Mouse (Mus musculus): ENCODE results near the gene Arhgef28. TPM values are rescaled to one million over a fixed set of nuclear protein-coding genes. Genes with fewer than 3 reads are reported as not detected.

The Arhgef28 gene
- total RNA-seq, 2 experiments from 2014 or later: 6.1 to 8.8 TPM

DNA sequence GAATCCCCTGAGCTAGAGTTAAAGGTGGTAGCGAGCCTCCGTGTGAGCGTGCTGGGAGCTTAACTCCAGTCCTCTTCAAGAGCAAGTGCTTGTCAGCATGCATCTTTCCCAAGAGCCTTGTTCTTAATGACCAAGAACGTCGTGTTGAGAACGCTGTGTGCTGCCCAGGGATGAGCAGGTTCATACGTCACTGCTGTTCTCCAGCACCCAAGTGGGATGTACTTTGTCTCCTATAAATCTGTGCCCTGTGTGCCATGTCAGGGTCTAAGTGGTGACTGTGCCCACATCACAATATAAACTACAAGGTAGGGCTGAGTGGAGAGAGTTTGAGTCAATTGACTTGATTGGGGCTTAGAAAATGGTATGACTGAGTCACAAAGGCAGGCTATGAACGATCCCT is 207.1 kb downstream of the Arhgef28 start:
- intact Hi-C loops (cut with DNase I): no loop called here
- DNase-seq: no peak

DNA sequence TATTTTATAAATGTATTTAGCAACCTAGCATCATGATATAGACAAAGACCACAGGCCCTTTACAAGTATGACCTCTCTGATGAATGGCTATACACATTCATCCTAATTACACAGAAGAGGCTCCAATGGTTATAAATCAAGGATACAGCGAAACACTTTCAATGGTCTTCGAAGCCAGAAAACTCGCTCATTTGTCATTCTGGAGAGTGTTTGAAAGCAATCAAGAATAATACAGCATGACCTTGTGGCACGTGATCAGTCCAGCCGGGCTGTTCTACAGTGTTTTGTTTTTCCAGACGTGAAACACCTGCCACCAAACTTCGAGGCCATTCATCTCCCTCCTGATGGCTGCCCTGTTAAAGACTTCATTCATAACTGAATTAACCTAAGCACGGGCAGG is 207.7 kb downstream of the Arhgef28 start:
- intact Hi-C loops (cut with DNase I): no loop called here
- DNase-seq: no peak

DNA sequence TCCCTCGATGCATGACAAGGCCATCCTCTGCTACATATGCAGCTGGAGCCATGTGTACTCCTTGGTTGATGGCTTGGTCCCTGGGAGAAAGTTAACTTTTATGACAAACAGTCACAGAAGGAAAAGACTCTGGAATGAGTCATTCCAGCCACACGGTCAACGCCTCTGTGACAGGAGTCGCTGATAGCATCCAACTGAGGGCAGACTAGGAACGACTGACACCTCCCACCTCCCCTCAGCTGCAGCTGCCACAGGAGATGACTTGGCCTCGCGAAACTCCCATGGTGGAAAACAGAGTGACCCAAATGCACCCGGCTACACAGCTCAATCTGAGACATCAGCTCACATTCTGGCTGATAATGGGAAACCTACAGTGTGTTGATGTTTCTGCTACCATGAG is 215.3 kb downstream of the Arhgef28 start:
- intact Hi-C loops (cut with DNase I): no loop called here
- peak in 1 of 2 experiments; percentile 22 for DNase-seq

DNA sequence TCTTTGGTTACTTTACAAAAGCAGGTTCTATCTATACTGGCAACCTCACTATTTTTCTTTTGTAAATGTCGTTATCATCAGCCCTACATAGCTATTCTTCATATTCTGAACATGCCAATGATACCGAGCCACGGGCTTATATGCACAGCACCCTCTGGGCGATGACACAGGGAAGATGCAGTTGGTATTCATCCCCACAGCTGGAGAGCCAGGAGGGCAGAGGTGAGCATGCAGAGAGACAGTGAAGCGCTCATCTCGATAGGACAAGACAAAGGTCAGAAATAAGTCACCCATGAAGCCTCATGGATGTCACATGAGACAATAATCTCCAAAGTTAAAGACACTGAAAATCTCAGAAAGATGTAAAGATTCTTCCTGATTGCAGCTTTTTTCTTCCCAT is 217.4 kb downstream of the Arhgef28 start:
- DNase-seq: no peak
- intact Hi-C loops (cut with DNase I): no loop called here

DNA sequence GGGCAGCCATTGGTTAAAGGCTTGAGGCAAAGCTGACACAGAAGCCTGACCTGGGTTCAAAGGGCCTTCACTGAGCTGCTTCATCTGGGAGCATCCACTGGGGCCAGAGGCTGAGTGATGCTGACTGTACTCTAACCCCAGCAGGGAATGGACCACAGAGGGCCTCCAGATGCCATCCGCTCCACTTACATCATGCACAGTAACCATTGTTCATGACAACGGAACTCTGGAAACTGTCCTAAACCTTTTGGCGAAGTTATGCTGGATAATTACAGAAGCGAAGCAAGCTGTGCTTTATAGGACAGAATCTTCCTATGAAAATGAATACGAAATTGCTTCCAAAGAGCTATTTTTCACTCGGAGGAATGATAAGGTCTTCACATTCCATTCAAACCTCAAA is 219.5 kb downstream of the Arhgef28 start:
- intact Hi-C loops (cut with DNase I): no loop called here
- peak in 1 of 2 experiments; percentile 19 for DNase-seq

DNA sequence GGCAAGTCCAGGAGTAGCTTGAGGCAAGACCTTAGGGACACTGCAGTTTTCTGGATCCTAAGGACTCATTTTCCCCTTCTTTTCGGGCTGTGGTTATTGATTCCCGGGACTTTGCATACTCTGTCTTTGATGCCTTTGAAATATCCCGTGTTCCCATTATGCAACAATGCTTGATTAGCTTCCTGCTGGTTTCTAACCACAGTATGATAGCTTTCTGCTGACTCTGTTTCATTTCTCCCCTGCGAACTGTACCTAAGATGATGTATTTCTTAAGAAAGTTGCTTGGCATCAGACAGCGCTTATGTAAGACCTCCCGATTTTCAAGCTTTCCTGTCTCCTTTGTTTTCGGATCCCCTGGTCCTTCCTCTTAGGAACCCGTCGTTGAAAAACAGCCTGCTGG is 229.1 kb downstream of the Arhgef28 start:
- DNase-seq: no peak
- intact Hi-C loops (cut with DNase I): no loop called here

DNA sequence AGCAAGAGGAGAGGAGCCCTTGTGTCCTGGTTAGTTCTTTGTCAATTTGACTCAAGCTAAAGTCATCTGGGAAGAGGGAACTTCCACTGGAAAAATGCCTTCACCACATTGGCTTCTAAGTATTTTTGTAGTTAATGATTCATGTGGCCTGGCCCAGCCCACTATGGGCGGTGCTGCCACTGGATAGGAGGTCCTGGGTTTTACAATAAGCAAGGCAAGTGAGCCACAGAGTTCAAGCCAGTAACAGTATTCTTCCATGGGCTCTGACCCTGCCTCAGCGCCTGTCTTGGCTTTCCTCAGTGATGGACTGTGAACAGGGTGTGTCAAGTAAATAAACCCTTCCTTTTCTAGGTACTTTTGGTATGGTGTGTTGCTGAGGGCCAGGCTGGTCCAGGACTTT is 229.6 kb downstream of the Arhgef28 start:
- intact Hi-C loops (cut with DNase I): no loop called here
- no peak for DNase-seq

DNA sequence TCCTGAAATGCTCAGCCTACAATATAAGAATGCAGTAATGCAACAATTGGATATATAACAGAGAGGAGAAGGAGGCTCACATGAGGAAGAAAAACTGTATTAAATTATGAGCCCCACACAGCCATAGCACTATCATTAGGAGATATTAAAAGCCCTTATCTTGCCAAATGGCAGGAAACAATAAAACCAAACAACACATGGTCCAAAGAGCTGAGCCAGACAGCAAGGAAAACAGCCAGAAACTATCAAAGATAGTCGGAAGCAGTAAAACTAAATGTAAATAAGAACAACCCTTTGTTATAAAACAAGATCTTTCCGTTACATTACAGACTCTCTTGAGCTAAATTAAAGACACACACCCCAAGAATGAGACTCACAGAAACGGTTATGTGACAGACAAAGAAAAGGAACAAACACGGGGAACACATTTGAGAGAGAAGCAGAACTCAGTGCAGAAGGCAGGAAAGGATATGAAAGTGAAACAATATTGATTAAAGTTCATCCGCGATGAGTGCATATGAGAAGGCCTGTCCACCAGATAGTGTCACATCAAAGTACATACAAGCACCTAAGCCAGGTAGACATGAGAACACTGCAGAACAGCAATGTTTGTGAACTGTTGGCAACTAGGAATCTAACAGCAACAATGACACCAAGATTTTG is 231.6 kb downstream of the Arhgef28 start:
- intact Hi-C loops (cut with DNase I): no loop called here
- DNase-seq: no peak

DNA sequence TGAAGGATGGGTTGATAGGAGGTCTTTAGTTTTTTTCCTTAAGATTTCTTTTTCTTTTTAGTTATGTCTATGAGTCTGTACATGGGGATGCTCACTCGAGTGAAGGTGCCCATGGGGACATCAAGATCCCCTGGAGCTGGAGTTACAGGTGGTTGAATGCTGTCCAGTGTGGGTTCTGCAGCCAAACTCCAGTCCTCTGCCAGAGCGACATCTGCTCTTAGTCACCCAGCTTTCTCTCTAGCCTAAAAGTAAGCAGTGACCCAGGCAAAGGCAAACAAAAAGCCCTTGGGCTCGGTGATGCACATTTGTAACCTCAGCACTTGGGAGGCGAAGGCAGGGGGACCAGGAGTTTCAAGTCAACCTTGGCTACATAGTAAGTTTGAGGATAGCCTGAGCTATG is 232.3 kb downstream of the Arhgef28 start:
- intact Hi-C loops (cut with DNase I): no loop called here
- DNase-seq: no peak

DNA sequence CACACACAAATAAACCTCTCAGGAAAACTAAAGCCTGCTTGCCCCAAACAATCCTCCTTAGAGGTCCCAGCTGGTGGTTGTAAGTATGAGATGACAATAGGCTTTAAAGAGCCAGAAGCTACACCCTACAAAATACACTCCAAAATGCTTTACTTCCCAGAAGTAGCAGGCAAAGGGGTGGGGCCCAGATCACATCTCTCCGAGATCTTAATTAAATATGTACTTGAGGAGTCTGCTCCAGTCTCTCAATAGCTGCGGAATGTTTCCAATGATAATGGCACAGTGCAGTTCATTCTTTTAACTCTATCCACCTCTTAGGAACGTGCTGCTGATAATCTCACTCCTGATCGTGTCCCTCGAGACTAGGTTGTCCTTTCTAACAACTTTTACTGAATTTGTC is 240.2 kb downstream of the Arhgef28 start:
- DNase-seq: no peak

DNA sequence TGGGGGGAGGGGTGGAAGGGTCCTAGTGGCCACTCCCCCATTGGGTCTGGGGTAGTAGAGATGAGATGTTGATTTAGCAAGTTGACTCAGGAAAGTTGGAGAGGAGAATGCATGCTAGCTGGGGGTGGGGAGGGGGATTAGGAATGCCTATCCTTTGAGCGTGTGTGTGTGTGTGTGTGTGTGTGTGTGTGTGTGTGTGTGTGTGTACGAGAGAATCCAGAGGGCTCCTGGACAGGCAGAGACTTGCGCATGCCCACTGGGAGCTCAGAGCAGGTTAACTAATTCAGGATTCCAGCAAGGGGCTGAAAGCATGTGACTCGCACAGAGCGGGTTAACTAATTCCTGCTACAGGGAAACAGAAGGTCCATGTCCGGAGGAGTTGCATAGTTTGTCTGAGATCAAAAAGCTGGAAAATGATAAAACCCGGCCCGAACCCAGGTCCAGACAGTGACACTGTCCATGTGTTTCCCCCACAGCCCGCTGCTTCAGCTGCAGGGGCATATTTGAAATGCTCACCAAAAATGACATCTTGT is 241.3 kb downstream of the Arhgef28 start:
- no peak for DNase-seq
- intact Hi-C loops (cut with DNase I): no loop called here

More for the DNA sequence above, 240.2 kb downstream of the Arhgef28 start:
- intact Hi-C loops (cut with DNase I): no loop called here

DNA sequence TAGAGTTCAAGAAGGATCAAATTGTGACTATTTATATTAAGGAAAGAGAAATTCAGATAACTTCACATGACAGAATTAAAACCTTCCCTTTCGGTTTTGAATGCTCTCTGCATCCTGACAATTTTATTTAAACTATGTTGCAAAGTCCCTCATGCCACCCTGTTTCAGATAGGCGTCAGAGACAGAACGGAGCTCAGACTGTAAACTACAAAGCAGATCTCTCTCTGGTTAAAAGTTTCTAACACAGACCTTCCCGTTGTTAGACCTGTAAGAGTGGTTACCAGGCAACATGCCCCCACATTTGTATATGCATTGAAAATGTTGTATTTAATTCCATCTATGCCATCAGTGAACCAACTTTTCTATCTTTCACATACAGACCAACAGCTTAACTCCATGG is 246.1 kb downstream of the Arhgef28 start:
- no peak for DNase-seq
- intact Hi-C loops (cut with DNase I): no loop called here

DNA sequence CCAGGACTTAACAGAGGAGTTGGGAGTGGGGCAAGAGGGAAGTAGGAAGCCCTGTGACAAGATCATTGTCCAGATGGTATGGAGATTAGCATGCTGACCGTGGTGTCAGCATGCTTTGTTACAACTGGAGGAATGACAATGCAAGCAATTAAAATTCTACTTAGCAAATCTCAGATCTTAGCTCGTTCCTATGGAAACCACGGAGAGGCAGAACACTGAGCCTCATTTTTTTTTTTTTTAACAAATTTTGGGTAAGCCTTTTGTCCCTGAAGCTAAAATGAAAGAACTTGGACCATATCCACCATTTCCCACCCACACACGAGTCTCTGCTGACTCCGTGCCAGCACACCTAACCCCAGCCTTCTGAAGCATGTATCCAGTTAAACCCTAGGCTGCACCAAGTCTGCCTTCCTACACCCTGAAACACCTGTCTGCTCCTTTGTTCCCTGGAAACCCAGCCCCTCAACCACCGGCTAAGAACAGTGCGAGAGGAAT is 246.8 kb downstream of the Arhgef28 start:
- intact Hi-C loops (cut with DNase I): no loop called here
- no peak for DNase-seq

DNA sequence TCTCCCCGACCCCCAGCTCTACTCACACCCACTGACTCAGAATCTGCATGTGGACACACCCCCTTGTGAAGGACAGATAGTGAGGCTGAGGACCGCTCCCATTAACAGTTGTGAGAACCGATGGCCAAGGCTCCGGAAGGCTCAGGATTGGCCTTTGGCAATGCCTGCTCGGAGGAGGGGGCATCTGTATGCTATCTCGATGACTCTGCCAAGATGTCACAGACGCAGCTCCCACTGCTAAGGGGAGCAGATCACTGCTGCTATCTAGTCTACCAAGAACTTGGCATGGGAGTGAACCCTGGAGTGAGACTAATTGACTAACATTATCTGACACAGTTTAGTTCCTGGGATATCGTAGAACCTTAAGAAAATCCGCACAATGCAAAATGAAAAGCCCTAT is 250.5 kb downstream of the Arhgef28 start:
- no peak for DNase-seq
- intact Hi-C loops (cut with DNase I): no loop called here

DNA sequence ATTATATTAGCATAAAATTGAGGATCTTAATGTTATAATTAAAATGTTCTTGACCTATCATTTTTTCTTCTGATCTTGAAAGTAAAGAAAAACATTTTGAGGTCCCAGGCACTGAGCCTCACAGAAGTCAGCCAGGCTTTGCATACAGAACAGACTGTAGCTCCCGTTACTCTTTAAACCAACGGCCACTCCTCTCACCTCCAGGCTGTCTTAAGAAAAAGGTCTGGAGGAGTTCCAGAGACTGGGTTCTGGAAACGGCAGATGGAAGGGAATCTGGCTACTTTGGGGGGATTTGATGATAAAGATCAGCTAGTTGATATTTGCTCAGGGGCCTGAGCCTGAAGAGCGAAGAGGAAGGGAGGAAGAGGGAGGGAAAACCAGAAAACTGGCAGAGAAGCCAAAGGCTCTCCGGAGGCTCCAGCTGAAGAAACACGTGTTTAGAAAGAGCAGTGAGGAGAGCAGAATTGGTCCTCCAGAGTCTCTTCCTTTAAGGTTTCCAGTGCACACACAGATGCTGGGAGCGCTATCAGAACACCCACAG is 251.2 kb downstream of the Arhgef28 start:
- intact Hi-C loops (cut with DNase I): no loop called here

DNA sequence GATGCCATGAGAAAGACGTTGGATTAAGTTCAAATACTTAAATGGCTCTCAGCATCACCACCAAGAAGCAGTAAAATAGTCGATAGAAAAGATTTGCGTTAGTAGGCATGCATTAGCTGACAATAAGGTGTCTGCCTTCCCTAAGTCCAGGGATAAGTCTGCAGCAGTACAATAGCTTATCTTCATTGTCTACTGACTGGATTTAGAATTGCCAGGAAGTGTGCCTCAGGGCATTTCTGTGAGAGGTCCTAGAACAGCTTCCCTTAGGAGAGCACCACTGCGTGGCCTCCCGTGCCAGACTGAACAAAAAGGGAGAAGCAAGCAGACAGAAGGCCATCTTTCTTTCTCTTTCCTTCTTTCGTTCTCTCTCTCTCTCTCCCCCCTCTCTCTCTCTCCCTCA is 252.2 kb downstream of the Arhgef28 start:
- intact Hi-C loops (cut with DNase I): no loop called here
- no peak for DNase-seq

More for the DNA sequence above, 251.2 kb downstream of the Arhgef28 start:
- DNase-seq: no peak

DNA sequence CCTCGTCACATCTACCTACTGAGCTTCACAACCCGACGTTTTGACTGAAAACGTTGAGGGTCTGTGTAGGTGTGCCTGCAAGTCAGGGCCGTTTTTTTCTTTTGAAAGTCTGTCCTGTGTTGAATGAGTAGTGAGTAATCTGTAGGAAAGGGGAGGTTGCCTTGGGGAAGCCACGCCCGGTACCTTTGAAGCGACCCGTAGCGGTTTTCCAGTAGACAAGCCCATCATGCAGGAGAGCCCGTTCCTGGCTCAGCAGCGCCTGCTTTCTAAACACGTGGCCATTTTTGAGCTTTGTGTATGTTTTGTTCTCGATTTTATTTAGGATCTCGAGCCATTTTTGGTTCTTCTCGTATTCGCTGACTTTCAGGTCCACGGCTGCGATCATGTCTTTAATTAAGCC is 252.7 kb downstream of the Arhgef28 start:
- DNase-seq: no peak
- intact Hi-C loops (cut with DNase I): no loop called here

DNA sequence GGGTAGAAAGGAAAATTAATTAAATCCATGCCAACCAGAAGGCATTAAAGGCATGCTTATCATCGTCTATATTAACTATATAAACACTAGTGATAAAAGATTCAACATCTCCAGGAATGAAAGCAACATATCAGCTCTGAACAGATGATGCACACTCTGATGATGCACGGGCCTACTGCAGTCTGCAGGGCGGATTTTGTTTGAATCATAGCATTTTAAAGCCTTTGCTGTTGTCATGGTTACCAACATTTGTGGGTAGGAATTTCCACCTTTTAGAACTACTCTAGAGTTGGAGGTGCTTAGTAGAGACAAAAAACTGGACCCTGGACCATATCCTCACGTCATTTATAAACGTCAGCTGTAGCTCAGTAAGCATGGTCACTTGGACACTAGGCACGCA is 257.4 kb downstream of the Arhgef28 start:
- intact Hi-C loops (cut with DNase I): no loop called here
- DNase-seq: no peak

DNA sequence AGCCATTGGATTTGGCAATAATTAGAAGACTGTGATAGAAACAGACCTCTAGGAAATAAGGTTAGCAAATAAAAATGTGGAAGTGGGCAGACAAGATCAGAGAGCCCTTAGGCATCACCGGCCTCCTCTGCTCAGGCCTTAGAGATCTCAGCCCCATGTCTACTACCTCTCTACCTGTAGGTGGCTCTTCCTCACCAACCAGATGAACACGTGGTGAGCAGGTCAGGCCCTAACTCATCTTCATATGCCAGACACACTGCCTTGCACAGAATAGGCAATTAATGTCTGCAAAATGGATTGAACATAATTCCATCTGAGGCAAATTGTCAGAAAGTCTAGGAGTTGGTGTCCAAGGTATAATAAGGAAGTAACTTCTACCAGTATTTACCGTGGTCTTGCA is 258.6 kb downstream of the Arhgef28 start:
- intact Hi-C loops (cut with DNase I): no loop called here

DNA sequence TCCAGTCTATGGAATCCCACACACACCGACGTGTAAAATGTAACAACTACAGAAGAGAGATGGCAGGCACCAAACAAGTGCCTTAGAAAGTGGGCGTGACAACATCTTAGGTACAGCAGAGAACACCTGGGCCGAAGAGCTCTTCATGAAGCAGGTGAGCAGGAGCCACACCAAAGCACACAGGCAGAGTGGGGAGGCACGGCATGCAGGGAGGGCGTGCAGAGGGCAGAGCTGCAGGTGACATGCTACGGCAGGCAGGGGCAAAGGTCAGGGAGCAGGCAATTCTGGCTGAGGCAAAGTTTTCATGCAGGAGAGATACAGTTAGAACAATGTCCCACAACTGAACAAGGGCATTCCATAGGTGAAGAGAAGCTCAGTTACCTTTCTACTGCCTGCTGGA is 259.8 kb downstream of the Arhgef28 start:
- intact Hi-C loops (cut with DNase I): no loop called here
- DNase-seq: no peak

More for the DNA sequence above, 258.6 kb downstream of the Arhgef28 start:
- no peak for DNase-seq

DNA sequence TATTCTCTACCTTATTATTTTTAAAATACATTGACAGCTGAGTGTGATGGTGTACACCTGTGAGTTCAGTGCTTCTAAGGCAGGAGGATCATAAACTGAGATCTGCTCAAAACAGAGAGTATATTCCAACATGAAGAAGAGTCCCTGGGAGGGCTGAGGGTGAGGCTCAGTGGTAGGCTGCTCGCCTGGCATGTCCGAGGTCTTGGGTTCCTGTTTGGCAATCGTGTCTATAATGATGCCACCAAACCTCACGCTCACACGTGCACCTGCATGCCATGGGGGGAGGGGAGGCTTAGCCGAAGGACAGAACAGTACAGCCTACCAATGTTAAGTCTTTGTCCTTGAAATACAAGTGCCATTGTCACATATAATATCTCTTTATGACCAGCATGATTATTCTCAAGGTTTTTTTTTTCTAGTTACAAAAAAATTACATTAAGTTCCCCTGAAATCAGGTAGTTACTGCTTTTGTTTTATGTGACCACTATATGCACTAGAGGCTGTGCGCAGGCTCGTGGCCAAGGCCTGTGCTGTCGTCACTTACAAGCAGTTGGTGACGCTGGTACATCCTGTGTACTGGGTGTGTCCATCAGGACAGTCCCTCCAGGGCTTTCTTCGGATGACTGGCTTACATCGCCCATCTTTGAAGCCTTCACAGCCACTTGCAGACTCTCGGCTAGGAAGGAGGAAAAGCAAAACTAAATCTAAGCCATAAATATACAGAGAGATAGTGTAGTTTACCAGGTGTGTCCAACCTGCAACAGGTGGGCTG is 264.1 kb downstream of the Arhgef28 start:
- no peak for DNase-seq
- intact Hi-C loops (cut with DNase I): no loop called here

DNA sequence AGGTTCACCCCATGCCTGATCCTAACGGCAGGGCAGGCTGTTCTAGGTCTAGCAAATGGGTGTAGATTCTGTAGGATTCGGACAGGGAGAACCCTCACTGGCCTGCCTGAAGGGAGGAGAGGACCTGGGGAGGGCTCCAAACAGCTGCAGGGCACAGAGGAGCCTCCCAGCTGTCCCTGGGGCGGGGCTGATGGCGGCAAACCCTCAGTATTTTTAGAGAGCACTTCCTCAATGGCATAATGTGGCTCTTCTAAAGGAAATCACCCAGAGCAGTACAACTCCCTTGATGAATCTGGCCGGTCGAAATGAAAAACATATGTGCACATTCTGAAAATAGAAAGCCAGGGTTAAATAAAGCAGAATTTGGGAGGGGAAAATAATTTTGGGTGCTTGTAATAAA is 265.1 kb downstream of the Arhgef28 start:
- intact Hi-C loops (cut with DNase I): no loop called here
- peak; percentile 41 to 50 for DNase-seq
